Mouse (Mus musculus): ENCODE data around the gene Sphk1. TPM values are rescaled to one million over a fixed set of nuclear protein-coding genes. Genes with fewer than 3 reads are reported as not detected.

Gene Sphk1
- total RNA-seq, 2 experiments from 2014 or later = 2.2 TPM

- no peak for DNase-seq (ENCODE audit: low spot score in 2 of 2)
These were observed 24.4 kb upstream of the Sphk1 start for GRCm38 (mm10) chr11:116506151-116506875.

GRCm38 (mm10) chr11:116508689-116509088, 22.0 kb upstream of the Sphk1 start:
- no peak for DNase-seq (ENCODE audit: low spot score in 2 of 2)

- no peak for DNase-seq (ENCODE audit: low spot score in 2 of 2)
These were observed 19.3 kb upstream of the Sphk1 start for GRCm38 (mm10) chr11:116511301-116511868.

GRCm38 (mm10) chr11:116512154-116512553, 18.6 kb upstream of the Sphk1 start:
- no peak for DNase-seq (ENCODE audit: low spot score in 2 of 2)

GRCm38 (mm10) chr11:116512987-116513386, 17.7 kb upstream of the Sphk1 start:
- no peak for DNase-seq (ENCODE audit: low spot score in 2 of 2)

- DNase-seq (ENCODE audit: low spot score in 2 of 2) = no peak
These were observed 17.1 kb upstream of the Sphk1 start for GRCm38 (mm10) chr11:116513531-116514038.

- no peak for DNase-seq (ENCODE audit: low spot score in 2 of 2)
These were observed 15.2 kb upstream of the Sphk1 start for GRCm38 (mm10) chr11:116515330-116516020.

GRCm38 (mm10) chr11:116518482-116518881, 12.2 kb upstream of the Sphk1 start:
- no peak for DNase-seq (ENCODE audit: low spot score in 2 of 2)

GRCm38 (mm10) chr11:116521143-116521542, 9.6 kb upstream of the Sphk1 start:
- DNase-seq (ENCODE audit: low spot score in 2 of 2) = no peak

- DNase-seq (ENCODE audit: low spot score in 2 of 2) = no peak
These were observed 8.7 kb upstream of the Sphk1 start for GRCm38 (mm10) chr11:116522046-116522445.

GRCm38 (mm10) chr11:116522886-116523698, 7.6 kb upstream of the Sphk1 start:
- no peak for DNase-seq (ENCODE audit: low spot score in 2 of 2)

- DNase-seq (ENCODE audit: low spot score in 2 of 2) = no peak
These were observed 7.0 kb upstream of the Sphk1 start for GRCm38 (mm10) chr11:116523699-116524189.

GRCm38 (mm10) chr11:116528636-116529320, 1.9 kb upstream of the Sphk1 start:
- DNase-seq (ENCODE audit: low spot score in 2 of 2) = no peak

GRCm38 (mm10) chr11:116531371-116532191, 856 bp downstream of the Sphk1 start:
- no peak for DNase-seq (ENCODE audit: low spot score in 2 of 2)

- no peak for DNase-seq (ENCODE audit: low spot score in 2 of 2)
These were observed 1.6 kb downstream of the Sphk1 start for GRCm38 (mm10) chr11:116532262-116532809.

GRCm38 (mm10) chr11:116532810-116533338, 2.1 kb downstream of the Sphk1 start:
- no peak for DNase-seq (ENCODE audit: low spot score in 2 of 2)

- no peak for DNase-seq (ENCODE audit: low spot score in 2 of 2)
These were observed 2.8 kb downstream of the Sphk1 start for GRCm38 (mm10) chr11:116533341-116534153.

All from layer of hippocampus, postnatal 14 days (tissue).